Mouse (Mus musculus) E14TG2a.4 (cell line): ENCODE data around the gene Pan3.

Experiments
- CTCF ChIP-seq: conservative IDR thresholded peaks from 2 replicates; pipeline ENCODE4 v1.5.1; 2014; ENCODE audit warnings: low read length
- NANOG ChIP-seq: IDR thresholded peaks from 2 replicates; pipeline ENCODE4 v1.6.1; 2014; ENCODE audit warnings: borderline replicate concordance, low read length, mixed read lengths
- POU5F1 ChIP-seq: IDR thresholded peaks from 2 replicates; pipeline ENCODE4 v1.6.1; 2014; ENCODE audit warnings: low read length, borderline replicate concordance

GRCm38 (mm10) chr5:147418394-147419121, 11.4 kb upstream of the Pan3 start:
- TF ChIP-seq CTCF (peak; percentile 38), NANOG (no peak), POU5F1 (no peak)
